Mouse (Mus musculus) megakaryocyte progenitor cell, adult 5-6 weeks (primary cell): Measurements from ENCODE around the gene Mterf1a. TPM values are rescaled to one million over a fixed set of nuclear protein-coding genes. Genes with fewer than 3 reads are reported as not detected.

Experiments
- ATAC-seq: replicated peaks from 2 replicates; pipeline ENCODE4 v1.8.0; 2016; ENCODE audit warnings: mild to moderate bottlenecking, moderate TSS enrichment, inconsistent platforms; ENCODE audit not compliant: poor library complexity
- total RNA-seq, 2 experiments: library from RNA; stranded (forward) in 1 of 2; stranded (reverse) in 1 of 2; fragments of 157-497, 149-512 nt in 1 of 2; fragments of 200-1000 nt in 1 of 2; gene quantifications; 2 replicates each; pipeline versions ENCODE4 v1.2.3 to v1.2.4; 2015 to 2017

The Mterf1a gene
- total RNA-seq, 2 experiments from 2014 or later = 7.6 to 10.3 TPM

DNA sequence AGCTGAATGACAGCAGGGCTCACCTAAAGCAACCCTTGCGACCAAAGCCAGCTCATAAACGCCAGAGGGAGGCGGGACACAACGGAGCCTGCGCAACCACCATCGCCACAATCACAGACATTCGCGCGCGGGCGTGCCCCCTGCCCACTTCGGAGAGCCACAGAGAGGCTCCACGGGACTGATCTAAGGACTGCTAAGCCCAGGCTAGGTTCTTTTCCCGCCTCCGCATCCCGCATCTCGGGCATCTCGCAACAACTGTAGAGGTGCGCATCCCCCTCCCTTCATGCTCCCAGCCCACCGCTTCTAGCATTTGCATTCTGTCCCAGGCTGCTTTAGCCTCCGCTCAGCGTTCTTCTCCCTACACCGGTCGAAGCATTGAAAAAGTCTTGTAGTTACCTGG lies 48.7 kb downstream of the Mterf1a start, which contains the start of gene Lrrd1:
Gene Lrrd1 (plus strand): TSS at position 148 of the 400 bp plus-strand sequence.
- no peak for ATAC-seq

Other genes with a start within 250 kb of the Mterf1a start
- gene Tmbim7, start 242.8 kb downstream of the Mterf1a start, total RNA-seq (2015) = not detected in 2 replicates
- 0.68 TPM in 1 of 2 replicates, not detected in the other for gene Tmbim7, start 242.8 kb downstream of the Mterf1a start, total RNA-seq (2017)
- 112 and 131 TPM in 2 replicates for gene Gatad1, start 236.7 kb downstream of the Mterf1a start, total RNA-seq (2015)
- gene Gatad1, start 236.7 kb downstream of the Mterf1a start, total RNA-seq (2017) = 179 and 200 TPM in 2 replicates
- 22.9 and 25.9 TPM in 2 replicates for gene Ankib1, start 91.0 kb downstream of the Mterf1a start, total RNA-seq (2015)
- 31.0 and 34.5 TPM in 2 replicates for gene Ankib1, start 91.0 kb downstream of the Mterf1a start, total RNA-seq (2017)
- gene Krit1, start 90.7 kb downstream of the Mterf1a start, total RNA-seq (2015) = 50.4 and 69.6 TPM in 2 replicates
- gene Krit1, start 90.7 kb downstream of the Mterf1a start, total RNA-seq (2017) = 40.6 and 61.2 TPM in 2 replicates
- gene Lrrd1, start 48.8 kb downstream of the Mterf1a start, total RNA-seq (2015) = not detected in 2 replicates
- gene Lrrd1, start 48.8 kb downstream of the Mterf1a start, total RNA-seq (2017) = 0.03 and 0.12 TPM in 2 replicates
- 46.3 and 53.6 TPM in 2 replicates for gene Akap9, start 34.1 kb upstream of the Mterf1a start, total RNA-seq (2015)
- gene Akap9, start 34.1 kb upstream of the Mterf1a start, total RNA-seq (2017) = 41.9 and 64.1 TPM in 2 replicates
- gene Cyp51, start 210.8 kb upstream of the Mterf1a start, total RNA-seq (2015) = 9.2 and 9.7 TPM in 2 replicates
- gene Cyp51, start 210.8 kb upstream of the Mterf1a start, total RNA-seq (2017) = 11.1 and 14.5 TPM in 2 replicates